Mouse (Mus musculus) left cerebral cortex, adult 2 months (tissue): ENCODE data around the gene Il1r1. TPM values are rescaled to one million over a fixed set of nuclear protein-coding genes. Genes with fewer than 3 reads are reported as not detected.
"Not testable (repeated sequence)": the region's sequence is repeated elsewhere in the genome, so short reads cannot be mapped to it uniquely, and the experiment has no call there.

Experiments
- DNase-seq, 2 experiments: peaks; one replicate each; pipeline ENCODE4 v3.0.0; 2021 to 2022; ENCODE audit warnings: low spot score in 2 of 2, mixed read lengths in 1 of 2; ENCODE audit errors: extremely low spot score in 1 of 2
- H3K27ac ChIP-seq: fragments of 200-600 bp; 2 replicates; pipeline ENCODE4 v1.8.1; 2022
- H3K4me3 ChIP-seq: fragments of 200-600 bp; 2 replicates; pipeline ENCODE4 v1.8.1; 2022
- CTCF ChIP-seq: fragments of 200-600 bp; IDR thresholded peaks from 2 replicates; pipeline ENCODE4 v1.8.1; 2022; ENCODE audit warnings: antibody characterized with exemption, mild to moderate bottlenecking, moderate library complexity
- intact Hi-C: fragments of 180-260 bp; cut with DNase I; formaldehyde crosslinking; loops from one replicate; pipeline ENCODE4 v1.15.1; 2025
- total RNA-seq, 2 experiments: library from RNA; stranded (reverse); gene quantifications; 2 replicates each; pipeline ENCODE4 v1.2.3; 2021

Il1r1 gene
- total RNA-seq, 2 experiments from 2014 or later: 2.5 to 3.2 TPM

GRCm38 (mm10) chr1:40303179-40303866 is 78.4 kb downstream of the Il1r1 start:
- intact Hi-C loops: no loop called here
- no peak overlapping the region for H3K4me3 ChIP-seq
- DNase-seq: no peak
- TF ChIP-seq CTCF: no peak
- no peak overlapping the region for H3K27ac ChIP-seq

GRCm38 (mm10) chr1:40304321-40304720 is 79.4 kb downstream of the Il1r1 start:
- DNase-seq, H3K4me3 ChIP-seq, intact Hi-C loops, H3K27ac ChIP-seq: not testable (repeated sequence)

- intact Hi-C loops: no loop called here
- no peak for DNase-seq
- Histone ChIP-seq H3K27ac (no peak overlapping the region), H3K4me3 (no peak overlapping the region)
- no peak for TF ChIP-seq CTCF
Measured at GRCm38 (mm10) chr1:40306111-40306510, 81.2 kb downstream of the Il1r1 start.

GRCm38 (mm10) chr1:40311123-40311522 is 86.2 kb downstream of the Il1r1 start:
- intact Hi-C loops: no loop called here
- DNase-seq: no peak
- TF ChIP-seq CTCF: no peak

GRCm38 (mm10) chr1:40311625-40312024 is 86.7 kb downstream of the Il1r1 start:
- no peak overlapping the region for H3K4me3 ChIP-seq
- no peak overlapping the region for H3K27ac ChIP-seq
- intact Hi-C loops: no loop called here
- no peak for TF ChIP-seq CTCF
- DNase-seq: no peak

More at GRCm38 (mm10) chr1:40311123-40311522, 86.2 kb downstream of the Il1r1 start:
- H3K4me3 ChIP-seq: no peak overlapping the region
- H3K27ac ChIP-seq: no peak overlapping the region

GRCm38 (mm10) chr1:40314016-40314415 is 89.1 kb downstream of the Il1r1 start:
- H3K4me3 ChIP-seq: no peak overlapping the region
- intact Hi-C loops: no loop called here
- no peak for TF ChIP-seq CTCF
- no peak for DNase-seq
- no peak overlapping the region for H3K27ac ChIP-seq

- DNase-seq: no peak
- no peak for TF ChIP-seq CTCF
- no peak overlapping the region for H3K4me3 ChIP-seq
- intact Hi-C loops: no loop called here
- H3K27ac ChIP-seq: no peak overlapping the region
Measured at GRCm38 (mm10) chr1:40317657-40318056, 92.8 kb downstream of the Il1r1 start.

- intact Hi-C loops: no loop called here
- no peak for DNase-seq
Measured at GRCm38 (mm10) chr1:40321824-40322223, 96.9 kb downstream of the Il1r1 start.

GRCm38 (mm10) chr1:40322543-40322942 is 97.7 kb downstream of the Il1r1 start:
- no peak overlapping the region for H3K27ac ChIP-seq
- intact Hi-C loops: no loop called here

More at GRCm38 (mm10) chr1:40321824-40322223, 96.9 kb downstream of the Il1r1 start:
- no peak overlapping the region for H3K27ac ChIP-seq
- H3K4me3 ChIP-seq: no peak overlapping the region
- no peak for TF ChIP-seq CTCF

GRCm38 (mm10) chr1:40324457-40324856 is 99.6 kb downstream of the Il1r1 start, which contains the start of gene Il1rl2:
TSS of gene Il1rl2 (plus strand) at chr1:40324610.
- peak within 1 kb of the TSS; percentile 24 for H3K4me3 ChIP-seq
- intact Hi-C loops: no loop called here
- DNase-seq: no peak

More at GRCm38 (mm10) chr1:40322543-40322942, 97.7 kb downstream of the Il1r1 start:
- DNase-seq: no peak
- TF ChIP-seq CTCF: no peak
- H3K4me3 ChIP-seq: no peak overlapping the region

GRCm38 (mm10) chr1:40324955-40325702 is 100.2 kb downstream of the Il1r1 start:
- Histone ChIP-seq H3K27ac (no peak overlapping the region), H3K4me3 (peak overlapping the region; percentile 24)
- intact Hi-C loops: no loop called here
- TF ChIP-seq CTCF: no peak
- DNase-seq: no peak

More at GRCm38 (mm10) chr1:40324457-40324856, 99.6 kb downstream of the Il1r1 start, which contains the start of gene Il1rl2:
- no peak within 1 kb of the TSS for H3K27ac ChIP-seq
- TF ChIP-seq CTCF: no peak

GRCm38 (mm10) chr1:40325711-40326327 is 100.9 kb downstream of the Il1r1 start:
- intact Hi-C loops: no loop called here
- TF ChIP-seq CTCF: no peak
- Histone ChIP-seq H3K4me3 (peak overlapping the region; percentile 24), H3K27ac (no peak overlapping the region)
- DNase-seq: no peak
